Mouse (Mus musculus): Measurements from ENCODE around the gene Kcnk4. TPM values are rescaled to one million over a fixed set of nuclear protein-coding genes. Genes with fewer than 3 reads are reported as not detected.

The Kcnk4 gene
- polyA plus RNA-seq, 1 experiment from 2014 or later: 0.30 TPM

- 86% methylated on average over 20 of the region's 20 CpGs for WGBS
- ATAC-seq: no peak
- Histone ChIP-seq H3K27me3 (replicated peaks; ENCODE audit: insufficient read depth, low read length) (peaks cover 15% of the 10 kb centered on the region; the same call in 1 of the 2 replicates), H3K4me1 (ENCODE audit: insufficient read depth, low read depth, low read length) (peaks cover 4% of the 10 kb centered on the region), H3K36me3 (ENCODE audit: insufficient read depth, low read length) (no peaks in the 10 kb centered on the region), H3K27ac (ENCODE audit: low read length) (no peak overlapping the region), H3K4me3 (ENCODE audit: low read depth, low read length) (no peak overlapping the region), H3K4me2 (replicated peaks; ENCODE audit: low read depth, low read length) (no peak overlapping the region), H3K9ac (replicated peaks; ENCODE audit: low read depth) (no peak overlapping the region), H3K9me3 (ENCODE audit: low read length) (no peaks in the 10 kb centered on the region)
- TF ChIP-seq CTCF (IDR thresholded peaks at IDR 0.05): no peak
- no peak for TF ChIP-seq EP300 (IDR thresholded peaks at IDR 0.05)
- DNase-seq (ENCODE audit: low spot score): no peak
Observed at GRCm38 (mm10) chr19:6939106-6940002, 5.0 kb upstream of the Kcnk4 start.

GRCm38 (mm10) chr19:6937541-6938465 is 3.5 kb upstream of the Kcnk4 start:
- WGBS: 75% methylated on average over 16 of the region's 16 CpGs

DNA sequence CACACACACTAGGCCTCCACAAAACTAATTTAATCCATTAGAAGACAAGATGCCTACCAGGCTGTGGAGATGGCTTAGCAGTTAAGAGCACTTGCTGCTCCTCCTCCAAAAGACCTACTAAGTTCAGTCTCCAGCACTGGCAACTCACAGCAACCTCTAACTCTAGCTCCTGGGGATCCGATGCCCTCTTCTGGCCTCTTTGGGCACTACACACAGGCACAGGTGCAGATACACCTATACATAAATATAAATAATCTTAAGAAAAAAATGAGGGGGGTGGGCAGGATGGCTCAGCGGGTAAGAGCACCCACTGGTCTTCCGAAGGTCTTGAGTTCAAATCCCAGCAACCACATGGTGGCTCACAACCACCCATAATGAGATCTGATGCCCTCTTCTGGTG is 2.0 kb upstream of the Kcnk4 start:
- WGBS: 17% methylated on average over 3 of the region's 3 CpGs

More at GRCm38 (mm10) chr19:6937541-6938465, 3.5 kb upstream of the Kcnk4 start:
- no peak for ATAC-seq
- peaks cover 30% of the 10 kb centered on the region; the same call in 1 of the 2 replicates for H3K27me3 ChIP-seq (replicated peaks; ENCODE audit: insufficient read depth, low read length)
- H3K27ac ChIP-seq (ENCODE audit: low read length): no peak overlapping the region
- H3K4me1 ChIP-seq (ENCODE audit: insufficient read depth, low read depth, low read length): peaks cover 6% of the 10 kb centered on the region
- H3K4me2 ChIP-seq (replicated peaks; ENCODE audit: low read depth, low read length): no peak overlapping the region
- H3K4me3 ChIP-seq (ENCODE audit: low read depth, low read length): no peak overlapping the region
- no peaks in the 10 kb centered on the region for H3K9me3 ChIP-seq (ENCODE audit: low read length)
- no peak for DNase-seq (ENCODE audit: low spot score)
- H3K9ac ChIP-seq (replicated peaks; ENCODE audit: low read depth): no peak overlapping the region
- no peak for TF ChIP-seq EP300 (IDR thresholded peaks at IDR 0.05)
- no peak for TF ChIP-seq CTCF (IDR thresholded peaks at IDR 0.05)
- no peaks in the 10 kb centered on the region for H3K36me3 ChIP-seq (ENCODE audit: insufficient read depth, low read length)

GRCm38 (mm10) chr19:6933436-6934194 is 700 bp downstream of the Kcnk4 start:
- H3K9ac ChIP-seq (replicated peaks; ENCODE audit: low read depth): no peak overlapping the region; the same call in 1 of the 2 replicates
- 6% methylated on average over 54 of the region's 58 CpGs for WGBS
- no peaks in the 10 kb centered on the region for H3K9me3 ChIP-seq (ENCODE audit: low read length)
- peaks cover 47% of the 10 kb centered on the region for H3K27me3 ChIP-seq (replicated peaks; ENCODE audit: insufficient read depth, low read length)
- DNase-seq (ENCODE audit: low spot score): no peak
- ATAC-seq: peak; percentile 53
- H3K4me3 ChIP-seq (ENCODE audit: low read depth, low read length): peak overlapping the region; percentile 35
- no peak for TF ChIP-seq CTCF (IDR thresholded peaks at IDR 0.05)
- no peak for TF ChIP-seq EP300 (IDR thresholded peaks at IDR 0.05)
- no peak overlapping the region for H3K27ac ChIP-seq (ENCODE audit: low read length)
- H3K36me3 ChIP-seq (ENCODE audit: insufficient read depth, low read length): no peaks in the 10 kb centered on the region
- peak overlapping the region; percentile 72 for H3K4me2 ChIP-seq (replicated peaks; ENCODE audit: low read depth, low read length)
- H3K4me1 ChIP-seq (ENCODE audit: insufficient read depth, low read depth, low read length): peaks cover 5% of the 10 kb centered on the region; the same call in 1 of the 2 replicates

More for the DNA sequence above, 2.0 kb upstream of the Kcnk4 start:
- H3K9ac ChIP-seq (replicated peaks; ENCODE audit: low read depth): no peak overlapping the region
- H3K9me3 ChIP-seq (ENCODE audit: low read length): no peaks in the 10 kb centered on the region
- no peak overlapping the region for H3K4me3 ChIP-seq (ENCODE audit: low read depth, low read length)
- no peak overlapping the region for H3K4me2 ChIP-seq (replicated peaks; ENCODE audit: low read depth, low read length)
- H3K27me3 ChIP-seq (replicated peaks; ENCODE audit: insufficient read depth, low read length): peaks cover 45% of the 10 kb centered on the region
- peaks cover 5% of the 10 kb centered on the region; the same call in 1 of the 2 replicates for H3K4me1 ChIP-seq (ENCODE audit: insufficient read depth, low read depth, low read length)
- DNase-seq (ENCODE audit: low spot score) (no peak), ATAC-seq (no peak)
- H3K27ac ChIP-seq (ENCODE audit: low read length): no peak overlapping the region
- no peak for TF ChIP-seq EP300 (IDR thresholded peaks at IDR 0.05)
- peak; percentile 55 for TF ChIP-seq CTCF (IDR thresholded peaks at IDR 0.05)
- H3K36me3 ChIP-seq (ENCODE audit: insufficient read depth, low read length): no peaks in the 10 kb centered on the region

GRCm38 (mm10) chr19:6933102-6933435 is 1.2 kb downstream of the Kcnk4 start:
- Histone ChIP-seq H3K9ac (replicated peaks; ENCODE audit: low read depth) (no peak overlapping the region), H3K9me3 (ENCODE audit: low read length) (no peaks in the 10 kb centered on the region), H3K27me3 (replicated peaks; ENCODE audit: insufficient read depth, low read length) (peaks cover 49% of the 10 kb centered on the region), H3K4me3 (ENCODE audit: low read depth, low read length) (no peak overlapping the region), H3K4me2 (replicated peaks; ENCODE audit: low read depth, low read length) (no peak overlapping the region), H3K27ac (ENCODE audit: low read length) (no peak overlapping the region), H3K36me3 (ENCODE audit: insufficient read depth, low read length) (no peaks in the 10 kb centered on the region), H3K4me1 (ENCODE audit: insufficient read depth, low read depth, low read length) (peaks cover 5% of the 10 kb centered on the region; the same call in 1 of the 2 replicates)
- DNase-seq (ENCODE audit: low spot score) (no peak), ATAC-seq (no peak)
- WGBS: 34% methylated on average over 4 of the region's 4 CpGs
- no peak for TF ChIP-seq CTCF (IDR thresholded peaks at IDR 0.05)
- no peak for TF ChIP-seq EP300 (IDR thresholded peaks at IDR 0.05)
